Mouse (Mus musculus): ENCODE results near the gene Msi2. TPM values are rescaled to one million over a fixed set of nuclear protein-coding genes. Genes with fewer than 3 reads are reported as not detected.

Msi2 gene
- polyA plus RNA-seq, 1 experiment from 2014 or later = 20.2 TPM

- no peaks in the 10 kb centered on the region for H3K27me3 ChIP-seq (replicated peaks; ENCODE audit: low read depth, poor library complexity, severe bottlenecking)
- H3K4me3 ChIP-seq = no peak overlapping the region
- 63% methylated on average over 8 of the region's 8 CpGs for WGBS
- peak overlapping the region; percentile 78 for H3K27ac ChIP-seq (replicated peaks)
- DNase-seq (ENCODE audit: low spot score) = peak; percentile 86
- H3K36me3 ChIP-seq (replicated peaks) = peaks cover 81% of the 10 kb centered on the region
- H3K9me3 ChIP-seq = no peaks in the 10 kb centered on the region
- peaks cover 30% of the 10 kb centered on the region for H3K4me1 ChIP-seq
Measured at GRCm38 (mm10) chr11:88356598-88357290, 361.6 kb downstream of the Msi2 start.

GRCm38 (mm10) chr11:88356016-88356415, 362.3 kb downstream of the Msi2 start:
- Histone ChIP-seq H3K27ac (replicated peaks) (peak overlapping the region; percentile 78), H3K36me3 (replicated peaks) (peaks cover 77% of the 10 kb centered on the region), H3K4me1 (peaks cover 30% of the 10 kb centered on the region), H3K4me3 (no peak overlapping the region), H3K27me3 (replicated peaks; ENCODE audit: low read depth, poor library complexity, severe bottlenecking) (no peaks in the 10 kb centered on the region), H3K9me3 (no peaks in the 10 kb centered on the region)
- 88% methylated on average over 12 of the region's 12 CpGs for whole genome bisulfite sequencing
- DNase-seq (ENCODE audit: low spot score) = no peak

- peaks cover 66% of the 10 kb centered on the region for H3K36me3 ChIP-seq (replicated peaks)
- no peaks in the 10 kb centered on the region for H3K9me3 ChIP-seq
- H3K27ac ChIP-seq (replicated peaks) = no peak overlapping the region
- no peaks in the 10 kb centered on the region for H3K27me3 ChIP-seq (replicated peaks; ENCODE audit: low read depth, poor library complexity, severe bottlenecking)
- H3K4me1 ChIP-seq = peaks cover 30% of the 10 kb centered on the region
- no peak overlapping the region for H3K4me3 ChIP-seq
- 86% methylated on average over 9 of the region's 9 CpGs for WGBS
- DNase-seq (ENCODE audit: low spot score) = no peak
Measured at GRCm38 (mm10) chr11:88354771-88355170, 363.5 kb downstream of the Msi2 start.

GRCm38 (mm10) chr11:88351722-88352473, 366.4 kb downstream of the Msi2 start:
- no peaks in the 10 kb centered on the region for H3K27me3 ChIP-seq (replicated peaks; ENCODE audit: low read depth, poor library complexity, severe bottlenecking)
- peaks cover 16% of the 10 kb centered on the region for H3K4me1 ChIP-seq
- WGBS = 89% methylated on average over 3 of the region's 3 CpGs
- H3K36me3 ChIP-seq (replicated peaks) = peaks cover 71% of the 10 kb centered on the region
- H3K9me3 ChIP-seq = no peaks in the 10 kb centered on the region
- DNase-seq (ENCODE audit: low spot score) = no peak
- no peak overlapping the region for H3K27ac ChIP-seq (replicated peaks)
- H3K4me3 ChIP-seq = no peak overlapping the region

- Histone ChIP-seq H3K27me3 (replicated peaks; ENCODE audit: low read depth, poor library complexity, severe bottlenecking) (no peaks in the 10 kb centered on the region), H3K27ac (replicated peaks) (peak overlapping the region; percentile 48; the same call in 1 of the 2 replicates), H3K36me3 (replicated peaks) (peaks cover 70% of the 10 kb centered on the region), H3K4me1 (peaks cover 4% of the 10 kb centered on the region; the same call in 1 of the 2 replicates), H3K9me3 (no peaks in the 10 kb centered on the region), H3K4me3 (no peak overlapping the region)
- no peak for DNase-seq (ENCODE audit: low spot score)
- WGBS = 60% methylated on average over 23 of the region's 23 CpGs
Measured at GRCm38 (mm10) chr11:88348690-88349089, 369.6 kb downstream of the Msi2 start.

GRCm38 (mm10) chr11:88348056-88348455, 370.3 kb downstream of the Msi2 start:
- H3K4me3 ChIP-seq = no peak overlapping the region
- 58% methylated on average over 3 of the region's 3 CpGs for WGBS
- H3K36me3 ChIP-seq (replicated peaks) = peaks cover 64% of the 10 kb centered on the region
- H3K9me3 ChIP-seq = no peaks in the 10 kb centered on the region
- DNase-seq (ENCODE audit: low spot score) = no peak
- peaks cover 4% of the 10 kb centered on the region; the same call in 1 of the 2 replicates for H3K4me1 ChIP-seq
- no peak overlapping the region for H3K27ac ChIP-seq (replicated peaks)
- H3K27me3 ChIP-seq (replicated peaks; ENCODE audit: low read depth, poor library complexity, severe bottlenecking) = no peaks in the 10 kb centered on the region

GRCm38 (mm10) chr11:88346066-88346465, 372.2 kb downstream of the Msi2 start:
- H3K36me3 ChIP-seq (replicated peaks) = peaks cover 50% of the 10 kb centered on the region
- no peaks in the 10 kb centered on the region for H3K9me3 ChIP-seq
- no peaks in the 10 kb centered on the region for H3K27me3 ChIP-seq (replicated peaks; ENCODE audit: low read depth, poor library complexity, severe bottlenecking)
- DNase-seq (ENCODE audit: low spot score) = no peak
- no peak overlapping the region for H3K27ac ChIP-seq (replicated peaks)
- 92% methylated on average over 5 of the region's 5 CpGs for WGBS
- peaks cover 4% of the 10 kb centered on the region; the same call in 1 of the 2 replicates for H3K4me1 ChIP-seq
- H3K4me3 ChIP-seq = no peak overlapping the region

GRCm38 (mm10) chr11:88337926-88338325, 380.4 kb downstream of the Msi2 start:
- Histone ChIP-seq H3K36me3 (replicated peaks) (peaks cover 40% of the 10 kb centered on the region), H3K4me3 (no peak overlapping the region), H3K27me3 (replicated peaks; ENCODE audit: low read depth, poor library complexity, severe bottlenecking) (no peaks in the 10 kb centered on the region), H3K9me3 (no peaks in the 10 kb centered on the region), H3K4me1 (no peaks in the 10 kb centered on the region), H3K27ac (replicated peaks) (no peak overlapping the region)
- no peak for DNase-seq (ENCODE audit: low spot score)
- 96% methylated on average over 3 of the region's 3 CpGs for WGBS

- 59% methylated on average over 5 of the region's 5 CpGs for WGBS
- no peak overlapping the region for H3K4me3 ChIP-seq
- H3K27me3 ChIP-seq (replicated peaks; ENCODE audit: low read depth, poor library complexity, severe bottlenecking) = no peaks in the 10 kb centered on the region
- peaks cover 33% of the 10 kb centered on the region for H3K36me3 ChIP-seq (replicated peaks)
- no peak for DNase-seq (ENCODE audit: low spot score)
- peaks cover 6% of the 10 kb centered on the region for H3K4me1 ChIP-seq
- H3K9me3 ChIP-seq = no peaks in the 10 kb centered on the region
- no peak overlapping the region for H3K27ac ChIP-seq (replicated peaks)
Measured at GRCm38 (mm10) chr11:88334893-88335292, 383.4 kb downstream of the Msi2 start.

- peaks cover 9% of the 10 kb centered on the region for H3K4me1 ChIP-seq
- 88% methylated on average over 8 of the region's 8 CpGs for WGBS
- peaks cover 15% of the 10 kb centered on the region for H3K36me3 ChIP-seq (replicated peaks)
- no peak overlapping the region for H3K4me3 ChIP-seq
- H3K9me3 ChIP-seq = no peaks in the 10 kb centered on the region
- H3K27me3 ChIP-seq (replicated peaks; ENCODE audit: low read depth, poor library complexity, severe bottlenecking) = 0 out of 2 replicates have a peak, but pooled peaks cover 3% of the 10 kb centered on the region
- no peak overlapping the region for H3K27ac ChIP-seq (replicated peaks)
- no peak for DNase-seq (ENCODE audit: low spot score)
Measured at GRCm38 (mm10) chr11:88332309-88332934, 385.9 kb downstream of the Msi2 start.

GRCm38 (mm10) chr11:88331722-88332121, 386.6 kb downstream of the Msi2 start:
- Histone ChIP-seq H3K27me3 (replicated peaks; ENCODE audit: low read depth, poor library complexity, severe bottlenecking) (0 out of 2 replicates have a peak, but pooled peaks cover 3% of the 10 kb centered on the region), H3K27ac (replicated peaks) (no peak overlapping the region), H3K36me3 (replicated peaks) (peaks cover 10% of the 10 kb centered on the region), H3K4me1 (peaks cover 16% of the 10 kb centered on the region), H3K4me3 (no peak overlapping the region), H3K9me3 (no peaks in the 10 kb centered on the region)
- 94% methylated on average over 8 of the region's 8 CpGs for WGBS
- no peak for DNase-seq (ENCODE audit: low spot score)

GRCm38 (mm10) chr11:88330799-88331198, 387.5 kb downstream of the Msi2 start:
- WGBS = 68% methylated on average over 11 of the region's 11 CpGs

More at GRCm38 (mm10) chr11:88330799-88331198, 387.5 kb downstream of the Msi2 start:
- Histone ChIP-seq H3K27ac (replicated peaks) (no peak overlapping the region; the same call in 1 of the 2 replicates), H3K4me1 (peaks cover 17% of the 10 kb centered on the region), H3K36me3 (replicated peaks) (peaks cover 4% of the 10 kb centered on the region), H3K27me3 (replicated peaks; ENCODE audit: low read depth, poor library complexity, severe bottlenecking) (0 out of 2 replicates have a peak, but pooled peaks cover 3% of the 10 kb centered on the region), H3K4me3 (no peak overlapping the region), H3K9me3 (no peaks in the 10 kb centered on the region)
- no peak for DNase-seq (ENCODE audit: low spot score)

Data from embryonic facial prominence, embryonic 10.5 days (tissue).